ENCODE assay signal across 19 mouse cellular contexts in genomic region chr15:83256491-83256890, GRCm38 (mm10). TPM values are rescaled to one million over a fixed set of nuclear protein-coding genes. Genes with fewer than 3 reads are reported as not detected.
"Had no signal": no experiment of that assay in that cellular context is flagged by ENCODE, and none has a peak within 500 bp of the region (broad histone marks: within the 10 kb centered on the region; RNA-seq: fewer than 3 reads in every experiment).

No protein-coding gene starts in this region.

- H3K4me2 ChIP-seq: lung, embryonic 15.5 days; midbrain, embryonic 11.5 days; midbrain, embryonic 13.5 days; midbrain, embryonic 15.5 days; neural tube, embryonic 12.5 days; stomach, embryonic 15.5 days had no signal

- ATAC-seq: lung, postnatal 0 days; midbrain, embryonic 13.5 days; midbrain, embryonic 15.5 days had no signal

- H3K27ac ChIP-seq: lung, embryonic 15.5 days; macrophage; midbrain, embryonic 13.5 days; midbrain, embryonic 15.5 days; neural tube, embryonic 12.5 days; stomach, embryonic 15.5 days; stomach, postnatal 0 days had no signal

- H3K4me3 ChIP-seq: lung, embryonic 15.5 days; megakaryocyte, embryonic 14.5 days; midbrain, embryonic 13.5 days; midbrain, embryonic 15.5 days; neural tube, embryonic 12.5 days; stomach, embryonic 15.5 days had no signal

- DNase-seq: lung, postnatal 14 days; lung, postnatal 36 days; right cerebral cortex, postnatal 14 days; thymus, adult 2 months; thymus, postnatal 25 days; thymus, postnatal 4 days had no signal

- H3K9ac ChIP-seq: lung, embryonic 15.5 days; midbrain, embryonic 13.5 days; midbrain, embryonic 15.5 days; neural tube, embryonic 12.5 days; stomach, embryonic 15.5 days had no signal

- H3K36me3 ChIP-seq: lung, embryonic 15.5 days; midbrain, embryonic 13.5 days; midbrain, embryonic 15.5 days; neural tube, embryonic 12.5 days; stomach, embryonic 15.5 days had no signal

- H3K9me3 ChIP-seq: lung, embryonic 15.5 days; midbrain, embryonic 13.5 days; midbrain, embryonic 15.5 days; stomach, embryonic 15.5 days had no signal

RNA-seq across cellular contexts. Expression of gene A4galt, which starts 4.9 kb away (rescaled TPM):
- total RNA-seq: megakaryocyte progenitor cell, adult 5-6 weeks; monocyte, adult 5-6 weeks; neutrophil, adult 5-6 weeks had no signal
